Mouse (Mus musculus): Measurements from ENCODE around the gene Tbc1d13. TPM values are rescaled to one million over a fixed set of nuclear protein-coding genes. Genes with fewer than 3 reads are reported as not detected.
"Not testable (repeated sequence)": the region's sequence is repeated elsewhere in the genome, so short reads cannot be mapped to it uniquely, and the experiment has no call there.

Tbc1d13 gene
- polyA plus RNA-seq, 1 experiment from 2014 or later: 8.3 TPM

DNA sequence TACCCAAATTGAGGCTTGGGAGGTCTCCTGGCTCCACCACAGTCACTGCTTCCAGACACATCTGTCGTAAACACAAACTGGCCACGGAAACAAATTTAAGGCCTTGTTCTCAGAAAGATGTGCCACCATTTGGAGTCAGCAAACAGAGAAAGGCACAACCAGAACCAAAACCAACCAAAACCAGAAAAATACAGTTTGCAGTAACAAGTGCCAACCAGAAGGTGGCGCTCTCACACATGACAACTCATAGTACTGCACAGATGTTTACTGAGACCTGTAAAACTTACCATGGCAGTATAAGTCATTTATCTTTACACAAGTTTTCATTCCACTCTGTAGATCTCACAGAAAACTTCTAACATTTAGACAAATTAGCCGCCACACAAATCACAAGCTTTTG is 33.1 kb downstream of the Tbc1d13 start:
- Histone ChIP-seq H3K4me3 (no peak overlapping the region), H3K4me2 (no peak overlapping the region), H3K27ac (no peak overlapping the region), H3K9ac (no peak overlapping the region), H3K27me3 (no peaks in the 10 kb centered on the region), H3K9me3 (peaks cover 4% of the 10 kb centered on the region; the same call in 1 of the 2 replicates), H3K36me3 (no peaks in the 10 kb centered on the region), H3K4me1 (no peaks in the 10 kb centered on the region; the same call in 1 of the 2 replicates)
- WGBS: 57% methylated on average over 4 of the region's 4 CpGs
- ATAC-seq (ENCODE audit: borderline replicate concordance, extremely low read depth, low FRiP score, low TSS enrichment): no peak

DNA sequence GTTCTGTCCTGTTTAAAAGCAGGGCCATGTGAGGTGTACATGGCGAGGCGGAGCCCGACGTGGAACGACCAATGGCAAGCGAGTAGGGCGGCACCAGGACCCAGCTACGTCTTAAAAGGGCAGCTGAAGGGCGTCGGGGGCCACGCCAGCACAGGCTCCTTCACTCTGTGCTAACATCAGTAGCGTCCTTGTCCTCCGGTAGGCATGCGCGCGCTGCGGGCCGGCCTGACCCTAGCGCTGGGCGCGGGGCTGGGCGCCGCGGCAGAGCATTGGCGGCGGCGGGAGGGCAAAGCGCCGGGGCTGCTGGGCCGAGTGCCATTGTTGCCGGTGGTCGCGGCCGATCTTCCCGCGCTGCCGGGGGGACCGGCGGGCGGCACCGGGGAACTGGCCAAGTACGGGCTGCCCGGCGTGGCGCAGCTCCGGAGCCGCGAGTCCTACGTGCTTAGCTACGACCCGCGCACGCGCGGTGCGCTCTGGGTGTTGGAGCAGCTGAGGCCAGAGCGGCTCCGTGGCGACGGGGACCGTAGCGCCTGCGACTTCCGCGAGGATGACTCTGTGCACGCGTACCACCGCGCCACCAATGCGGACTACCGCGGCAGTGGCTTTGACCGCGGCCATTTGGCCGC is 37.9 kb downstream of the Tbc1d13 start, which contains the start of gene Endog:
Endog (plus strand) TSS at position 123 of the 626 bp plus-strand sequence.
- H3K9me3 ChIP-seq: peaks cover 3% of the 10 kb centered on the region; the same call in 1 of the 2 replicates
- H3K27me3 ChIP-seq: no peaks in the 10 kb centered on the region
- peak within 1 kb of the TSS; percentile 96 for H3K4me2 ChIP-seq
- H3K9ac ChIP-seq: peak within 1 kb of the TSS; percentile 60
- peak within 1 kb of the TSS; percentile 78 for H3K27ac ChIP-seq
- peaks cover 40% of the 10 kb centered on the region for H3K36me3 ChIP-seq
- peak within 1 kb of the TSS; percentile 57 for H3K4me3 ChIP-seq
- peak; percentile 92 for ATAC-seq (ENCODE audit: borderline replicate concordance, extremely low read depth, low FRiP score, low TSS enrichment)
- WGBS: under 1% methylated on average over 66 of the region's 75 CpGs
- peaks cover 6% of the 10 kb centered on the region for H3K4me1 ChIP-seq

DNA sequence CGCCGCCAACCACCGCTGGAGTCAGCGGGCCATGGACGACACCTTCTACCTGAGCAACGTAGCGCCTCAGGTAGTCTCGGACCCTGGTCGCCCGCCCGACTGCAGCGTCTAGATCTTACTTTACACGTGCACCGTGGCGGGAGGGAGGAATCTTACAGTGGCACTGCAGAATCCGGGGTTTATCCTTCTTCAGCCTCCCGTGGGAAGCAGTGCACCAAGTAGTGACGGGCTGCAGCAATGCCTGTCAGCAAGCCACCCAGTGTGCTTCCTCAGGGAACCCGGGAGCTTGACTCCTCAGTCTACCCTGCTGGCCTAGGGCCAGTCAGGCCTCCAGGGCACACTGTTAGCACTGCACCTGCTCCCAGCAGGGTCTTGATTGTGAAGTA is 38.4 kb downstream of the Tbc1d13 start:
- WGBS: under 1% methylated on average over 19 of the region's 19 CpGs
- Histone ChIP-seq H3K9me3 (no peaks in the 10 kb centered on the region; the same call in 1 of the 2 replicates), H3K27ac (peak overlapping the region; percentile 78), H3K4me1 (peaks cover 9% of the 10 kb centered on the region), H3K4me2 (peak overlapping the region; percentile 96), H3K36me3 (peaks cover 45% of the 10 kb centered on the region), H3K27me3 (no peaks in the 10 kb centered on the region), H3K9ac (peak overlapping the region; percentile 60), H3K4me3 (peak overlapping the region; percentile 57)
- peak; percentile 17 for ATAC-seq (ENCODE audit: borderline replicate concordance, extremely low read depth, low FRiP score, low TSS enrichment)

DNA sequence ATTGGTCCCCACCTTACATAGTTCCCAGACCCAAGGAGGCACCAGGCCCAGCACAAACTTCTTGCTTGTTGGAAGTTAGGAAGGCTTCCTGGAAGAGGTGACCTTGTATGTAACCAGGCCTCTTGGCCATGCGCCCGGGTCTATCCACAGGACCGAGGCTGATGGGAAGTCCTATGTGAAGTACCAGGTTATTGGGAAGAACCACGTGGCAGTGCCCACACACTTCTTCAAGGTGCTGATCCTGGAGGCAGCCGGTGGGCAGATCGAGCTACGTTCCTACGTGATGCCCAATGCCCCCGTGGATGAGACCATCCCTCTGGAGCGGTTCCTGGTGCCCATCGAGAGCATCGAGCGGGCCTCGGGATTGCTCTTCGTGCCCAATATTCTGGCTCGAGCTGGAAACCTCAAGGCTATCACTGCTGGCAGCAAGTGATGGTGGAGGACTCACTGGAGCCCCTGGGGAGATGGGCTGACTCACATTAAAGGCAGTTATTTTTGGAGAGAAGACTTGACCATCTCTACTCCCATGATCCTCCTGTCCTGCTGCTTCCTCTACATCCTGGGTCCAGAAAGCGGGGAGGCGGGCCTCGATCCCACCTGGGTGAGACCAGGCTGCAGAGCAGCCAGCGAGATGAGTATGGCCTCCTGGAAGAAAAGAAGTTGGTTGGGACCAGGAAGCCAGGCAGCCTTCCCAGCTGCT is 40.1 kb downstream of the Tbc1d13 start:
- ATAC-seq (ENCODE audit: borderline replicate concordance, extremely low read depth, low FRiP score, low TSS enrichment): no peak
- H3K27ac ChIP-seq: no peak overlapping the region
- H3K4me3 ChIP-seq: no peak overlapping the region
- WGBS: 93% methylated on average over 20 of the region's 20 CpGs
- no peak overlapping the region for H3K9ac ChIP-seq
- H3K4me2 ChIP-seq: no peak overlapping the region
- peaks cover 21% of the 10 kb centered on the region for H3K4me1 ChIP-seq
- no peaks in the 10 kb centered on the region for H3K27me3 ChIP-seq
- H3K36me3 ChIP-seq: peaks cover 47% of the 10 kb centered on the region
- H3K9me3 ChIP-seq: no peaks in the 10 kb centered on the region; the same call in 1 of the 2 replicates

DNA sequence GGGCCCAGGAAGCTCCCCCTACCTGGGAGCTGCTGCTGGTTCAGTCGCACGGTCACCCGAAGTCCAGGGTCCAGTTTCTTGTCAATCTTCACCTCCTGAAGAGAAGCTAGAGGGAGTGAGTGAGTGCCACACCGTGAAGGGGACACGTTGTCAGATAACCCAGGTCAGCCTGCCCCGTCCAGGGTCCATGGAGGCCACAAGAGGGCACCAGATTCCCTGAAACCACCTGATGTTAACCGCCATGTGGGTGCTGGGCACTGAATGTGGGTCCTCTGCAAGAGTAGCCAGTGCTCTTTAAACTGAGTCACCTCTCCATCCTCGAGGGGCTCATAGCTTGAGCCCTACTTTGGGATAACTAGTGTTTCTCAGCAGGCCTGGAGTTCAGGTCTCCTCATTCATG is 42.4 kb downstream of the Tbc1d13 start:
- H3K27me3 ChIP-seq: no peaks in the 10 kb centered on the region
- H3K36me3 ChIP-seq: peaks cover 47% of the 10 kb centered on the region
- no peak for ATAC-seq (ENCODE audit: borderline replicate concordance, extremely low read depth, low FRiP score, low TSS enrichment)
- 84% methylated on average over 8 of the region's 8 CpGs for WGBS
- H3K9me3 ChIP-seq: no peaks in the 10 kb centered on the region
- no peak overlapping the region for H3K4me3 ChIP-seq
- H3K27ac ChIP-seq: no peak overlapping the region
- no peak overlapping the region for H3K4me2 ChIP-seq
- no peak overlapping the region for H3K9ac ChIP-seq
- H3K4me1 ChIP-seq: peaks cover 21% of the 10 kb centered on the region

DNA sequence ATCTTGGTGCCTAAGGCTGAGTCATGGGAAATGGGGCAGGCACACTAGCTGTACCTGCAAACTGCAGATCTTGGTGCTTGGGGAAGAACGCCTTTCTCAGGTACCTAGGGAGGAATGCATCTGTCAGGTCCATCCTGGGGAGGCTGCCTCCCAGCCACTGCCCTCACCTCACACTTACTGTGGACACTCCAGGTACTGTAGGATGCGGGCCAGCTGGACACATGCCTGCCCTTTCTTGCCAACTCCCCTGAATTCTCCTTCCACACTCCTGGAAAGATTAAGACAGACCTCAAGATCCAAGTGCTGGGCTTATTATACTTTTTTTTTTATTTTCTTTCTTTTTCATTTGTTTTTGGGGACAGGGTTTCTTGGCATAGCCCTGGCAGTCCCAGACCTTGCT is 43.0 kb downstream of the Tbc1d13 start:
- H3K4me1 ChIP-seq: peaks cover 21% of the 10 kb centered on the region
- no peaks in the 10 kb centered on the region for H3K27me3 ChIP-seq
- H3K9me3 ChIP-seq: no peaks in the 10 kb centered on the region
- H3K36me3 ChIP-seq: peaks cover 47% of the 10 kb centered on the region
- no peak overlapping the region for H3K9ac ChIP-seq
- no peak for ATAC-seq (ENCODE audit: borderline replicate concordance, extremely low read depth, low FRiP score, low TSS enrichment)
- 86% methylated on average over 2 of the region's 2 CpGs for WGBS
- no peak overlapping the region for H3K4me2 ChIP-seq
- H3K27ac ChIP-seq: no peak overlapping the region
- no peak overlapping the region for H3K4me3 ChIP-seq

DNA sequence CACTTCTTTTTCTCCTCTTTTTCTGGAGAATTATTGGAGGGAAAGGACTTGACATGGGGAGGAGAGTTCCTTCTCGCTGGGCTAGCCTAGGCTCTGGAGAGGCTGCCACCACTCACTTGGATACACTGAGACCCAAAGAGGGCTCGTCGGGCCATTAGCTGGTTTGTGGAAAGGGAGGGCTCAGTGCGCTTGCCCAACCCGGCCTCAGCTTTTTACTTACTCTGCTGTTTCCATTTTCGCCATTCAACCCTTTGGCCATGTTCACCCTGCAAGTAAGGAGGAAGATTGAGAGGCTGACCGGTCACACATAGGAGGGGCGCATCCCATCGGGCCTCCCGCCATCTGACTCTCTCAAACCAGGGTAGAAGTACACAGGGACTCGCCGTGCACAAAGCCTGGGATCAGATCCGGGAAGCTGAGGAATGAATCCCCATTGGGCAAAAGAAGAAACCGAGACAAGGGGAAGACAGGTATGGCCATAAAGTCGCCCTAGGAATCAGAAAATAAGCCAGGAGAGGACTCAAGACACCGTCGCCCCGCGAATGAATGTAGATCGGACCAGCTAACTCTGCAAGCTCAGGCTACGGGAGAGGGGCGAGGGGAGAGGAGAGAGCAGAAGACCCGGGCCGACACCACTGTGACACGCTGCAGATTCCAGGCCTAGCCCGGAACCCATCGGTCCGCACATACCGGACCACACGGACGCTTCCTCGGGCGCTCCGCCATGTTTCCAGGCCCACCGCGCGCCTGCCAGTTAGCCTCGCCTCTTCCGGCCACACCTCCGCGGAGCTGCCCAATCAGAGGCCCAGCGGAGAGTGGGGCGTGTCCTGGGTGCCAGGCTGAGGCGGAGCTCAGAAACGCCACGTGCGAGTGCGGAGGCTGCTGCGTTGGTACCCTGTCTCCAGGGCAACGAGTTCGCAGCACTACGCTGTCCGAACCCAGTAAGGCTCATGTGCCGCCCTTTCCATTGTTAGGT is 44.4 kb downstream of the Tbc1d13 start, which contains the start of gene Spout1:
Spout1 (minus strand) TSS at position 760 of the 976 bp plus-strand sequence.
- peaks cover 41% of the 10 kb centered on the region for H3K36me3 ChIP-seq
- H3K4me2 ChIP-seq: peak within 1 kb of the TSS; percentile 84
- peak; percentile 98 for ATAC-seq (ENCODE audit: borderline replicate concordance, extremely low read depth, low FRiP score, low TSS enrichment)
- peak within 1 kb of the TSS; percentile 69 for H3K9ac ChIP-seq
- peak within 1 kb of the TSS; percentile 76 for H3K4me3 ChIP-seq
- peaks cover 14% of the 10 kb centered on the region for H3K4me1 ChIP-seq
- no peaks in the 10 kb centered on the region for H3K27me3 ChIP-seq
- 2% methylated on average over 54 of the region's 54 CpGs for WGBS
- H3K27ac ChIP-seq: no peak within 1 kb of the TSS
- no peaks in the 10 kb centered on the region for H3K9me3 ChIP-seq

DNA sequence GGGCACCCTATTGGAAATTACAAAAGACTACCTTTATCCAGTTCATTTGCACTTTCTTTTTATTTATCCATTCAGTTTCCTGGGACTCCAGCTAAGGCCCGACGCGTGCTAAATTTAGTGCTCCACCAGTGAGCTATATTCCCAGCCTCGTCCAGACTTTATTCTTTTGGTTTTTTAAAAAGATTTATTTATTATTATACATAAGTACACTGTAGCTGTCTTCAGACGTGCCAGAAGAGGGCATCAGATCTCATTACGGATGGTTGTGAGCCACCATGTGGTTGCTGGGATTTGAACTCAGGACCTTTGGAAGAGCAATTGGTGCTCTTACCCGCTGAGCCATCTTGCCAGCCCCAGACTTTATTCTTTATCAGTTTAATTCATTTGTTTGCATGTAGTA is 45.2 kb downstream of the Tbc1d13 start:
- not testable (repeated sequence) for ATAC-seq (ENCODE audit: borderline replicate concordance, extremely low read depth, low FRiP score, low TSS enrichment); H3K27me3 ChIP-seq; H3K9ac ChIP-seq; H3K27ac ChIP-seq; H3K9me3 ChIP-seq
- H3K4me2 ChIP-seq: peak overlapping the region; percentile 84
- peak overlapping the region; percentile 76 for H3K4me3 ChIP-seq
- 47% methylated on average over 7 of the region's 7 CpGs for WGBS
- H3K4me1 ChIP-seq: peaks cover 14% of the 10 kb centered on the region
- H3K36me3 ChIP-seq: peaks cover 34% of the 10 kb centered on the region

DNA sequence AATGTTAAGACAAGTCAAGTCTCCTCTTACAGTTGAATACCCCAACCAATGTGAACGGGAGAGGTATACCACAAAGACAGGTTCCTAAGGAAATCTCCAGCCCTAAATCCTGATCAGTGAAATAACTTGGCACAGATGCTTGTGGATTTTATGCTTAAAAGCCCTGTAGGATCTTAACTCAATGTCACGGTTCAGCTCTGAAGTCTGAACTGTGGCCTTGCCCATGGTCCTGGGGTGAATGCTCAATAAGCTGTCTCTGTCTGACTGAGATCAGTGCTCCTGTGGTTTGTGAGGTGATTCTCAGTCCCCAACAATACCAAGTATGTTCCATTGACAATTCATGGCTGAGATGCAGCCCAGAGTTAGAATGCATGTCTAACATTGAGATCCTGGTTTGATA is 48.9 kb downstream of the Tbc1d13 start:
- H3K4me3 ChIP-seq: no peak overlapping the region
- H3K36me3 ChIP-seq: 0 out of 2 replicates have a peak, but pooled peaks cover 4% of the 10 kb centered on the region
- WGBS: 88% methylated on average over 2 of the region's 2 CpGs
- H3K4me1 ChIP-seq: peaks cover 8% of the 10 kb centered on the region
- ATAC-seq (ENCODE audit: borderline replicate concordance, extremely low read depth, low FRiP score, low TSS enrichment): no peak
- no peaks in the 10 kb centered on the region for H3K9me3 ChIP-seq
- no peak overlapping the region for H3K4me2 ChIP-seq
- no peaks in the 10 kb centered on the region for H3K27me3 ChIP-seq
- H3K9ac ChIP-seq: no peak overlapping the region
- H3K27ac ChIP-seq: no peak overlapping the region

DNA sequence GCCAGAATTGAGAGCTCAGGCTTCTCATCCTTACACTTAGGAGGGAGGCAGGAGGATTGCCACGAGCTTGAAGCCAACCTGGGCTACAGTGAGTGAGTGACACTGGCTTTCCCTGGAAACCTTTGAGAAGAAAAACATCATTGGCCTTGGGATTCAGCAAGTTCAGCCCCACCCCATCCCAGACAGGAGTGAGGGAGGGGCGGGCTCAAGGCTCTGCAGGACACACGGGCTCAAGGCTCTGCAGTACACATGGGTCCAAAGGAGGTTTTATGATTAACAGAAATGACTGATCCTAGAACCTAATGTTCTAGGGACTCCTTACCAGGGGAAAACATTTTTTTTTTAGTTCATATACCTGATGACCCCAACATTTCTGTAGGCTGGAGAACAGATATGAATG is 50.2 kb downstream of the Tbc1d13 start:
- Histone ChIP-seq H3K4me2 (no peak overlapping the region), H3K4me1 (no peaks in the 10 kb centered on the region), H3K27me3 (no peaks in the 10 kb centered on the region), H3K27ac (no peak overlapping the region), H3K9ac (no peak overlapping the region), H3K9me3 (no peaks in the 10 kb centered on the region), H3K4me3 (no peak overlapping the region), H3K36me3 (0 out of 2 replicates have a peak, but pooled peaks cover 4% of the 10 kb centered on the region)
- no peak for ATAC-seq (ENCODE audit: borderline replicate concordance, extremely low read depth, low FRiP score, low TSS enrichment)
- WGBS: 78% methylated on average over 3 of the region's 3 CpGs

DNA sequence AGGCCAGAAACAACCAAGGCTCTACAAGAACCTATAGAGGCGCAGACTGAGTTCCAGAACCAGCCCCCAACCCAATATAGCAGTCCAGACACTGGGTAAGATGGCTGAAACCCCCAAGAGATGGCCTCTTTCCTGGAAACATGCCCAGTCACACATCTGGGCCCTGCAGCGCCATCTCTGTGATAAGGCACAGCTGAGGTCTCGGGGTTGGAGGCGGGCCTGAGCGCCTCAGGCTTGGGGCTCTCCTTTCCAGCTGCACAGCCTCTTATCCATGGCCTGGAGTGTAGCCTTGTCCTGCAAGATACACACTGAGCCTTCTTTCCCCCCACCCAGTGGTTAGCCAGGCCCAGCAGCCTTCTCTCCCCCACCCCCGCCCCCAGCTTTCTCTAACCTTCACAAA is 51.7 kb downstream of the Tbc1d13 start:
- H3K4me3 ChIP-seq: no peak overlapping the region
- H3K27ac ChIP-seq: no peak overlapping the region
- ATAC-seq (ENCODE audit: borderline replicate concordance, extremely low read depth, low FRiP score, low TSS enrichment): no peak

More for the DNA sequence above, 51.7 kb downstream of the Tbc1d13 start:
- 0 out of 2 replicates have a peak, but pooled peaks cover 4% of the 10 kb centered on the region for H3K36me3 ChIP-seq
- H3K4me2 ChIP-seq: no peak overlapping the region
- no peak overlapping the region for H3K9ac ChIP-seq
- H3K27me3 ChIP-seq: no peaks in the 10 kb centered on the region
- no peaks in the 10 kb centered on the region for H3K4me1 ChIP-seq
- H3K9me3 ChIP-seq: no peaks in the 10 kb centered on the region
- WGBS: 81% methylated on average over 6 of the region's 6 CpGs
